Mouse (Mus musculus): ENCODE data around the gene Traf3ip3.

DNA sequence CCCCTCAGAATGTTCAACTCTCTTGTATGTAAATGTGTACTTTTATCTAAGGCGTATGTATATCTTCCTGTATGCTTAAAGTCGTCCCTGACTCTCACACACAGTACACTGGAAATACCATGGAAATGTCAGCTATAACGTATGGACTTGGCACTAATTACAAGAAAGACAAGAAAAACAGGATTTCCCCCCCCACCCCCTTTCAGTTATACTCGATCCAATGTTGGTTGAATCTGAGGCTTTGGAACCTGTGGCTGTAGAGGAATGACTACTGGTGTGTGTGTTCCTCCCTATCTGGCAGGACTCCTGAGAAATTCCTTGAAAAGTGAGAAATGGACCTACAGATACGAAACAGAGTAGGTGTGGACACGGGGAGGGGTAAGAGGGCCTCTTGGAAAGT is 13.2 kb downstream of the Traf3ip3 start:
- no peak for TF ChIP-seq CTCF (IDR thresholded peaks at IDR 0.05; ENCODE audit: low read depth)
- TF ChIP-seq EP300 (IDR thresholded peaks at IDR 0.05; ENCODE audit: low read depth), result no peak

Measured in liver, postnatal 0 days (tissue).